Mouse (Mus musculus) induced T-regulatory cell, adult 2 months (primary cell): ENCODE measurements around the gene Rc3h2.
A peak's percentile ranks its signal among the peaks of the same experiment; 100 is the strongest.

Experiments
- DNase-seq: peaks from one replicate; pipeline ENCODE4 v3.0.0-alpha.2; 2012; ENCODE audit warnings: low read depth

Rc3h2 gene

GRCm38 (mm10) chr2:37338497-37339187 lies 84.1 kb downstream of the Rc3h2 start:
- DNase-seq = peak; percentile 38

- DNase-seq = no peak
Measured at GRCm38 (mm10) chr2:37333321-37333720, 89.4 kb downstream of the Rc3h2 start.

- DNase-seq = no peak
Measured at GRCm38 (mm10) chr2:37326215-37326614, 96.5 kb downstream of the Rc3h2 start, which contains the start of gene Olfr368. Olfr368 (plus strand) TSS chr2:37326515.
